Mouse (Mus musculus): ENCODE measurements at regions not wholly inside any gene's neighbourhood (a gene's known extent, or its start where the extent isn't known, plus 50 kb on each side); places are given as distances from the start of the nearest gene placed in this dataset.

DNA sequence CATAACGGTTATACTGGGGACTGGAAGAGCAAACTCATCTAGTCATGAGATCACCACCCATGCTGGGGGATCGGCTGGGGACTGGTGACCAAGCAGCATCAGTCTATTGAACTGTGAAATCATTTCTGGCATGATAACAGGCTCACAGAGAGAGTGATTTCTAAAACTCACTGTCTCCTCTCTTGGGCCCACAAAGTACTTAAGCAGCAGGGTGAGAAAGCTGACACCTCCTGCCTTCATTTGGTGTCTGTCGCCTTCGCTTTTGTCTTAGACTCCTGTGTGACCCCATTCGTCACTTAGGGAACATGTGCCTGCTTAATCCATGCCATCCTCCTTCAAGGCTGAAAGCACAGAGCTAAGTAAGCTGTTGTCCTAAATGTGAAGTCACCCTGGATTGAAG is 154.3 kb upstream of the Mylip start:
- Histone ChIP-seq H3K27me3 (ENCODE audit: control insufficient read depth in 1 of 2, insufficient read depth in 2 of 2, low read length in 2 of 2) (no peaks in the 10 kb centered on the region), H3K4me3 (ENCODE audit: control insufficient read depth in 1 of 2, insufficient read depth in 1 of 2, low read depth in 2 of 2, low read length in 2 of 2) (no peak overlapping the region)
- TF ChIP-seq TCF12 (IDR thresholded peaks at IDR 0.05; ENCODE audit: low read depth, low read length) (no peak), GATA1 (IDR thresholded peaks at IDR 0.05; ENCODE audit: low read depth, low read length) (no peak), CHD2 (IDR thresholded peaks at IDR 0.05; ENCODE audit: low read length) (no peak), MAX (IDR thresholded peaks at IDR 0.05; ENCODE audit: low read length) (no peak), MEF2A (IDR thresholded peaks at IDR 0.05; ENCODE audit: extremely low read depth, insufficient replicate concordance, low read depth, low read length, poor library complexity, severe bottlenecking) (no peak), USF1 (IDR thresholded peaks at IDR 0.05; ENCODE audit: low read depth, low read length) (no peak), KAT2A (conservative IDR thresholded peaks at IDR 0.05; ENCODE audit: low read depth, low read length) (no peak), USF2 (IDR thresholded peaks at IDR 0.05; ENCODE audit: borderline replicate concordance in 1 of 2, insufficient read depth in 1 of 2, low read depth in 1 of 2, low read length in 2 of 2) (no peak), ELF1 (IDR thresholded peaks at IDR 0.05; ENCODE audit: low read depth, low read length) (no peak), ETS1 (IDR thresholded peaks at IDR 0.05; ENCODE audit: low read depth, low read length) (no peak), ZMIZ1 (IDR thresholded peaks at IDR 0.05; ENCODE audit: low read depth, low read length) (no peak), ZC3H11A (IDR thresholded peaks at IDR 0.05; ENCODE audit: low read depth, low read length) (no peak), TBP (IDR thresholded peaks at IDR 0.05; ENCODE audit: low read depth, low read length) (no peak), CTCF (IDR thresholded peaks at IDR 0.05 in 2 of 3, conservative IDR thresholded peaks at IDR 0.05 in 1 of 3; ENCODE audit: control insufficient read depth in 1 of 3, insufficient read depth in 1 of 3, low read depth in 2 of 3, low read length in 3 of 3, poor library complexity in 1 of 3, severe bottlenecking in 1 of 3) (no peak)

DNA sequence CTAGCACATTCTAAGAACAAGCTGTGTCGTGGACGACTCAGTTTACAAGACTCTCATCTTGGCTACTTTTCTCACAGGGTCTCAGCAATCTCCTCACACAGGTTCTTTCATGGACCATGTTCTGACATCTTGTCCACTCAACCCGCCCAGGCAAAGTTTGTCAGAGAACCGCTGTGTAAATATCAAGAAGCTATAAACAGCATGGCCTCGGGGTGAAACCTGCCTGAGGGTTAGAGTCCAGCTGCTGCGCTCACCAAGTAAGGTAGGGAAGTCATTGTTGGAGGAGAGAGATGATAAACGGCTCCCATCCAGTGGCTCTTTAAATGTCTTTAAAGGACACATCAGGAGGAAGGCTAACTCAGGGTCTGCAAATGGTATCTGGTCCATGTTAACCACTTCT is 151.3 kb upstream of the Mylip start:
- Histone ChIP-seq H3K79me2 (ENCODE audit: control insufficient read depth, insufficient read depth, low read length, poor library complexity) (no peaks in the 10 kb centered on the region), H3K27ac (ENCODE audit: control insufficient read depth, low read depth, low read length) (no peak overlapping the region), H3K27me3 (ENCODE audit: control insufficient read depth in 1 of 2, insufficient read depth in 2 of 2, low read length in 2 of 2) (no peaks in the 10 kb centered on the region), H3K9ac (ENCODE audit: control insufficient read depth, low read depth, low read length, poor library complexity, severe bottlenecking) (no peak overlapping the region), H3K4me1 (ENCODE audit: control insufficient read depth in 1 of 2, insufficient read depth in 2 of 2, low read length in 2 of 2) (no peaks in the 10 kb centered on the region), H3K4me3 (ENCODE audit: control insufficient read depth in 1 of 2, insufficient read depth in 1 of 2, low read depth in 2 of 2, low read length in 2 of 2) (no peak overlapping the region), H3K9me3 (replicated peaks; ENCODE audit: insufficient read depth, low read length) (no peaks in the 10 kb centered on the region), H3K36me3 (ENCODE audit: control insufficient read depth in 1 of 2, insufficient read depth in 2 of 2, low read length in 2 of 2) (no peaks in the 10 kb centered on the region)
- no peak for DNase-seq (ENCODE audit: low read depth, low spot score)
- TF ChIP-seq SIN3A (IDR thresholded peaks at IDR 0.05; ENCODE audit: low read length) (no peak), TAL1 (IDR thresholded peaks at IDR 0.05; ENCODE audit: low read length) (no peak), MYC (IDR thresholded peaks at IDR 0.05; ENCODE audit: low read depth, low read length) (no peak)

More for the DNA sequence above, 154.3 kb upstream of the Mylip start:
- Histone ChIP-seq H3K4me1 (ENCODE audit: control insufficient read depth in 1 of 2, insufficient read depth in 2 of 2, low read length in 2 of 2) (no peaks in the 10 kb centered on the region), H3K79me2 (ENCODE audit: control insufficient read depth, insufficient read depth, low read length, poor library complexity) (no peaks in the 10 kb centered on the region), H3K27ac (ENCODE audit: control insufficient read depth, low read depth, low read length) (no peak overlapping the region), H3K36me3 (ENCODE audit: control insufficient read depth in 1 of 2, insufficient read depth in 2 of 2, low read length in 2 of 2) (no peaks in the 10 kb centered on the region), H3K9ac (ENCODE audit: control insufficient read depth, low read depth, low read length, poor library complexity, severe bottlenecking) (no peak overlapping the region), H3K9me3 (replicated peaks; ENCODE audit: insufficient read depth, low read length) (no peaks in the 10 kb centered on the region)
- DNase-seq (ENCODE audit: low read depth, low spot score): no peak
